Mouse (Mus musculus) stomach, postnatal 0 days (tissue): ENCODE data around the gene Ube2i.

Experiments used
- CTCF ChIP-seq: IDR thresholded peaks from 2 replicates; pipeline ENCODE4 v1.5.1; 2016; ENCODE audit warnings: antibody characterized with exemption, low read depth, mild to moderate bottlenecking, moderate library complexity
- EP300 ChIP-seq: optimal IDR thresholded peaks from 2 replicates; pipeline ENCODE3; 2016; ENCODE audit warnings: antibody characterized with exemption

DNA sequence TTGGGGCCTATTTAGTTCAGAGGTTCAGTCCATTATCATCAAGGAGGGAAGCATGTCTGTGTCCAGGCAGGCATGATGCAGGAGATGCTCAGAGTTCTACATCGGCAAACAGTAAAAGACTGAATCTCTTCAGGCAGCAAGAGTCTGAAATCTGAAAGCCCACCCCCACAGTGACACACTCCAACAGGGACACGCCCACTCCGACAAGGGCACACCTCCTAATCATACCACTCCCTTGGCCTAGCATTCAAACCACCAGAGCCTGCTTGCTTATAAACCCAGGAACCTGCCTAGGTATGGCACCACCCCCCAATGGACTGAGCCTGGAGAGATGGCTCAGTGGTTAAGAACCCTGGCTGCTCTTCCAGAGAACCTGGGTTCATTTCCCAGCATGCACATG, 59.0 kb downstream of the Ube2i start:
- TF ChIP-seq CTCF = no peak
- no peak for TF ChIP-seq EP300
